Mouse (Mus musculus): ENCODE results near the gene Ift88.
"Not testable (repeated sequence)": the region's sequence is repeated elsewhere in the genome, so short reads cannot be mapped to it uniquely, and the experiment has no call there.

GRCm38 (mm10) chr14:57460326-57460725, 36.5 kb downstream of the Ift88 start:
- not testable (repeated sequence) for TF ChIP-seq CTCF, EP300 (IDR thresholded peaks at IDR 0.05)

Data from lung, postnatal 0 days (tissue).